Mouse (Mus musculus) heart, embryonic 16.5 days (tissue): ENCODE measurements at regions not wholly inside any gene's neighbourhood (a gene's known extent, or its start where the extent isn't known, plus 50 kb on each side); places are given as distances from the start of the nearest gene placed in this dataset.
A peak's percentile ranks its signal among the peaks of the same experiment; 100 is the strongest.

ENCODE experiments used
- ATAC-seq: fragments of 200-750 bp; cut with Nextera tagmentation; replicated peaks from 2 replicates; pipeline ENCODE4 v1.8.0; 2017; ENCODE audit warnings: moderate number of reproducible peaks; ENCODE audit not compliant: insufficient read depth, low FRiP score; ENCODE audit errors: extremely low read depth
- H3K27ac ChIP-seq: fragments of 300-500 bp; sonication (generic); 2 replicates; pipeline ENCODE4 v1.5.1; 2014; ENCODE audit warnings: mild to moderate bottlenecking, low read length, control low read depth, moderate library complexity
- H3K27me3 ChIP-seq: fragments of 300-500 bp; sonication (generic); 2 replicates; pipeline ENCODE4 v1.6.1; 2014; ENCODE audit warnings: low read length, mixed read lengths; ENCODE audit not compliant: control insufficient read depth, insufficient read depth
- H3K36me3 ChIP-seq: fragments of 300-500 bp; sonication (generic); 2 replicates; pipeline ENCODE4 v1.6.1; 2014; ENCODE audit not compliant: control insufficient read depth, insufficient read depth
- H3K4me1 ChIP-seq: fragments of 300-500 bp; sonication (generic); 2 replicates; pipeline ENCODE4 v1.6.1; 2014; ENCODE audit warnings: low read length, mixed read lengths; ENCODE audit not compliant: control insufficient read depth, insufficient read depth
- H3K4me2 ChIP-seq: fragments of 300-500 bp; sonication (generic); 2 replicates; pipeline ENCODE4 v1.6.1; 2014; ENCODE audit warnings: low read depth, mild to moderate bottlenecking, control low read depth, low read length
- H3K4me3 ChIP-seq: fragments of 300-500 bp; sonication (generic); 2 replicates; pipeline ENCODE4 v1.5.1; 2014; ENCODE audit warnings: mild to moderate bottlenecking, control low read depth, low read length
- H3K9ac ChIP-seq: fragments of 300-500 bp; sonication (generic); 2 replicates; pipeline ENCODE4 v1.6.1; 2014; ENCODE audit warnings: low read length, control low read depth
- H3K9me3 ChIP-seq: fragments of 300-500 bp; sonication (generic); replicated peaks from 2 replicates; pipeline ENCODE4 v1.6.1; 2016; ENCODE audit warnings: low read length; ENCODE audit not compliant: control insufficient read depth
- WGBS: fragments of 180-500 bp; shearing (Covaris S2); extraction: QIAGEN DNeasy Blood & Tissue Kit; methylation state at CpG from one replicate; pipeline ENCODE4 v1.1.7; 2014; 5-methylcytosine and 5-hydroxymethylcytosine counted together

DNA sequence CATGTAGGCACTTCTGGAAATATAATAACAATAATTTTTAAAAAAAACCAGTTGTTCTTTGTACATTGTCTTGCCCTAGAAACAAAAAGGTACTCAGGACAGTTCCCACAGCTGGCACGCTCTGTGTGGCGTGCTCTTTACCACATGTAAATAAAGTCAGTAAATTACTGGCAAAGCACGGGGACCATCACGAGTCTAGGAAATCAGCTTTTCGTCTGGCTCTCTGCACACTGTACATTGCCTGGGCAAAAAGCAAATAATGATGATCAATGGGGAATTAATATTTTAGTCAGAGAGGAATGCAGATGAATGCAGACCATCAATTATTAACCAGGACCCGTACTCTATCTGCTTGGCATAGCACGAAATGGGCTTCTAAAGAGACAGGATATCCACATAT is 162.2 kb upstream of the Jmjd1c start:
- H3K4me2 ChIP-seq: no peak overlapping the region
- no peaks in the 10 kb centered on the region for H3K36me3 ChIP-seq
- peaks cover 4% of the 10 kb centered on the region for H3K4me1 ChIP-seq
- no peak overlapping the region for H3K9ac ChIP-seq
- H3K27me3 ChIP-seq: no peaks in the 10 kb centered on the region
- ATAC-seq: no peak
- 83% methylated on average over 7 of the region's 7 CpGs for WGBS
- H3K9me3 ChIP-seq: no peaks in the 10 kb centered on the region
- no peak overlapping the region for H3K4me3 ChIP-seq
- H3K27ac ChIP-seq: no peak overlapping the region

DNA sequence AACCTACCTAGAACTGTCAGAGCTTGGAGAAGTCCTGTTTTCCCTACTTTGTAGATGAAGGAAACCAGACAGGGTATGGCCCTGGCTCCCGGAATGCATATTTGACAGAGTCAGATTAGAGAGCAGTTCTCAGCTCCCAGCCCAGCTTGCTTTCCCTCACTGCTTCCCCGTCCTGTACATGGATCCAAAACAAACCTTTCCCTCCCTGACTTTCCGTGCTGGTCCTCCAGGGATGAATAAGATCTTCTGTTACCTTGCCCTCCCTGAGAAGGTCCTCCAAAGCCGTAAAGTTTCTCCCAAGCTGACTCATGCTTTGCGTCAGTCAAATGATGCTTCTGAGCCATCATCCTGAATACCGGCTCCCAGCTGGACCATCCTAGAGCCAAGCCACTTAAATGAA is 160.2 kb upstream of the Jmjd1c start:
- no peak overlapping the region for H3K4me2 ChIP-seq
- no peak overlapping the region for H3K4me3 ChIP-seq
- no peaks in the 10 kb centered on the region for H3K9me3 ChIP-seq
- 38% methylated on average over 6 of the region's 6 CpGs for WGBS
- H3K4me1 ChIP-seq: no peaks in the 10 kb centered on the region
- H3K9ac ChIP-seq: no peak overlapping the region
- H3K27me3 ChIP-seq: no peaks in the 10 kb centered on the region
- peak; percentile 83 for ATAC-seq
- H3K36me3 ChIP-seq: no peaks in the 10 kb centered on the region
- peak overlapping the region; percentile 42; the same call in 1 of the 2 replicates for H3K27ac ChIP-seq

DNA sequence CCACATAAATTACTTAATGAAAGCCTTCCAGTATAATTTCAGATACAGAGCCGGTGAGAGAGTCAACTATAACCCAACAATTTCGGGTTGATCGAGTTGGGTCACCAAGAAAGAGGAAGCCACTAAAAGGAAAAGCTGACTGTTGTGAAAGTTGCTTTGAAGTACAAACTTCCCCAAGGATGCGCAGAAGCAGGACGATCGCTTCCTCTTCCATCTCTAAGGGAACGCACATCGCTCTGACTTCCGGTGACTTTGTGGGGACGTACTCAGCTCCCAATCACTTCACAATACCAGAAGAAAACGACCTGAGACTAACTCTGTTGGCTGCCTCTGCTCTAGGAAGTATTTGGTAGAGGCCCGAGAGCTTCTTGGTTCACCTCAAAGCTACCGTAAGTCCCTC is 158.8 kb upstream of the Jmjd1c start:
- Histone ChIP-seq H3K27me3 (no peaks in the 10 kb centered on the region), H3K27ac (no peak overlapping the region), H3K4me2 (no peak overlapping the region), H3K4me3 (no peak overlapping the region), H3K36me3 (no peaks in the 10 kb centered on the region), H3K9ac (no peak overlapping the region), H3K4me1 (no peaks in the 10 kb centered on the region), H3K9me3 (no peaks in the 10 kb centered on the region)
- WGBS: 83% methylated on average over 13 of the region's 13 CpGs
- ATAC-seq: no peak

DNA sequence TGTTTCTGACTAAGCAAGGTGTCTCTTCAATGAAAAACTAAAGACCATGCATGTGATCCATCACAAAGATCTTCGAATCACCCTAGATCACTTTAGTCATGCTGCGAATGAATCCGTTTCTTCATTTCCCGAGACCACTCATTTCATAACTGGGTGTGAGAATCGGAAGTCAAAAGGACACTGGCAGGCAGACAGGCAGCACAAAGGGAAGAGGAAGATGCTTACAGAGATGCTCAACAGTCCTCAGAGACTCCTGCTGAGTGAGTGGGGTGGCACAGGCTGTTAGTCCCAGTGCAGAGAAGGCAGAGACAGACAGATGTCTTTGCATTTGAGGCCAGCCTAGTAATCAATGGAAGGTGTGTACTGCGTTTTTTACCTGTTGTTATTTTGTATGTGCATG is 155.6 kb upstream of the Jmjd1c start:
- no peaks in the 10 kb centered on the region for H3K9me3 ChIP-seq
- no peaks in the 10 kb centered on the region for H3K27me3 ChIP-seq
- H3K9ac ChIP-seq: no peak overlapping the region
- no peak for ATAC-seq
- H3K4me1 ChIP-seq: no peaks in the 10 kb centered on the region
- 86% methylated on average over 6 of the region's 6 CpGs for WGBS
- no peak overlapping the region for H3K4me3 ChIP-seq
- no peaks in the 10 kb centered on the region for H3K36me3 ChIP-seq
- no peak overlapping the region for H3K27ac ChIP-seq
- no peak overlapping the region for H3K4me2 ChIP-seq

GRCm38 (mm10) chr10:66940922-66941321 is 155.0 kb upstream of the Jmjd1c start:
- WGBS: 69% methylated on average over 5 of the region's 5 CpGs
- Histone ChIP-seq H3K9me3 (no peaks in the 10 kb centered on the region), H3K4me2 (no peak overlapping the region), H3K4me1 (no peaks in the 10 kb centered on the region), H3K9ac (no peak overlapping the region), H3K27me3 (no peaks in the 10 kb centered on the region), H3K27ac (no peak overlapping the region), H3K36me3 (no peaks in the 10 kb centered on the region), H3K4me3 (no peak overlapping the region)
- ATAC-seq: no peak

GRCm38 (mm10) chr10:66941974-66942373 is 154.0 kb upstream of the Jmjd1c start:
- no peaks in the 10 kb centered on the region for H3K27me3 ChIP-seq
- no peak overlapping the region for H3K9ac ChIP-seq
- no peak overlapping the region for H3K27ac ChIP-seq
- H3K4me1 ChIP-seq: no peaks in the 10 kb centered on the region
- no peaks in the 10 kb centered on the region for H3K36me3 ChIP-seq
- WGBS: 53% methylated on average over 3 of the region's 3 CpGs
- no peak for ATAC-seq
- H3K4me3 ChIP-seq: no peak overlapping the region
- no peak overlapping the region for H3K4me2 ChIP-seq
- H3K9me3 ChIP-seq: no peaks in the 10 kb centered on the region

- no peaks in the 10 kb centered on the region for H3K36me3 ChIP-seq
- no peak overlapping the region for H3K4me3 ChIP-seq
- no peak overlapping the region for H3K4me2 ChIP-seq
- ATAC-seq: peak; percentile 77
- H3K27ac ChIP-seq: no peak overlapping the region
- H3K4me1 ChIP-seq: no peaks in the 10 kb centered on the region
- 32% methylated on average over 5 of the region's 5 CpGs for WGBS
- no peak overlapping the region for H3K9ac ChIP-seq
- no peaks in the 10 kb centered on the region for H3K27me3 ChIP-seq
- H3K9me3 ChIP-seq: no peaks in the 10 kb centered on the region
These were observed 152.1 kb upstream of the Jmjd1c start for GRCm38 (mm10) chr10:66943875-66944274.

DNA sequence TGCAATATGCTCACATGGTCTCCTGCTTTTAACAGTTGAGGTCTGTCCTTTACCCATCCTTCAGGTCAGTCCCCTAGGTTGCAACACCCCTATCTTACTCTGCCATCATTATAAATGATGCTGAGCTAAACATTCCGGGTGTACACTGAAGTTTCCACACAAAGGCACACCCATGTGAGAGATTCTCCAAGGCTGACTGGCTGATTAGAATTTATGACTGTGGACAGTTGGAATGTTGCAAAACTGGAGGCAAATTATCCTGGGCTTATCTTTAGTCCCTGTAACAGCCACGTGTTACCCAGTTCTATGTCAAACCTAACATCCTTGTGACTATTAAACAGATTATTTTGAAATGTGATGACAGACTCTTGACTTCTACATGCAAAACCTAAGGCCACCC is 149.8 kb upstream of the Jmjd1c start:
- H3K4me1 ChIP-seq: no peaks in the 10 kb centered on the region
- no peak overlapping the region for H3K4me3 ChIP-seq
- no peaks in the 10 kb centered on the region for H3K9me3 ChIP-seq
- H3K9ac ChIP-seq: no peak overlapping the region
- WGBS: 37% methylated on average over 2 of the region's 2 CpGs
- no peaks in the 10 kb centered on the region for H3K27me3 ChIP-seq
- ATAC-seq: no peak
- no peaks in the 10 kb centered on the region for H3K36me3 ChIP-seq
- no peak overlapping the region for H3K27ac ChIP-seq
- H3K4me2 ChIP-seq: no peak overlapping the region

DNA sequence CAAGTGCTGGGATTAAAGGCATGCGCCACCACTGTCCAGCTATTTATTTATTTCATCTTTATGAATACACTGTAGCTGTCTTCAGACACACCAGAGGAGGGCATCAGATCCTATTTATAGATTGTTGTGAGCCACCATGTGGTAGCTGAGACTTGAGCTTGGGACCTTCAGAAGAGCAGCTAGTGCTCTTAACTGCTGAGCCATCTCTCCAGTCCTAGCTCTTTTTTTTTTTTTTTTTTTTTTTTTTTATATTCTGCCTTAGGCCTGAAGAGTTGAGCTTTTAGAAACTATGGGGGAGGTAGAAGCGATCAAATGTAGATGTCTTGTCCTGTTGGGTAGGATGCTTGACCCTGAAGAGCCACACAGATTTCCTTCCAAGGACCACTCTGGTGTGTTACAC is 147.6 kb upstream of the Jmjd1c start:
- no peak for ATAC-seq
- 95% methylated on average over 2 of the region's 2 CpGs for WGBS
- Histone ChIP-seq H3K4me3 (no peak overlapping the region), H3K36me3 (no peaks in the 10 kb centered on the region), H3K9ac (no peak overlapping the region), H3K27me3 (no peaks in the 10 kb centered on the region), H3K4me2 (no peak overlapping the region), H3K9me3 (no peaks in the 10 kb centered on the region), H3K27ac (no peak overlapping the region), H3K4me1 (no peaks in the 10 kb centered on the region)

- H3K9ac ChIP-seq: no peak overlapping the region
- no peaks in the 10 kb centered on the region for H3K9me3 ChIP-seq
- H3K27ac ChIP-seq: no peak overlapping the region
- no peak for ATAC-seq
- 87% methylated on average over 4 of the region's 4 CpGs for WGBS
- H3K4me1 ChIP-seq: no peaks in the 10 kb centered on the region
- H3K4me3 ChIP-seq: no peak overlapping the region
- no peak overlapping the region for H3K4me2 ChIP-seq
- H3K36me3 ChIP-seq: no peaks in the 10 kb centered on the region
- H3K27me3 ChIP-seq: no peaks in the 10 kb centered on the region
These were observed 145.5 kb upstream of the Jmjd1c start for GRCm38 (mm10) chr10:66950441-66950840.
